Mouse (Mus musculus): ENCODE results near the gene 2200002J24Rik.

DNA sequence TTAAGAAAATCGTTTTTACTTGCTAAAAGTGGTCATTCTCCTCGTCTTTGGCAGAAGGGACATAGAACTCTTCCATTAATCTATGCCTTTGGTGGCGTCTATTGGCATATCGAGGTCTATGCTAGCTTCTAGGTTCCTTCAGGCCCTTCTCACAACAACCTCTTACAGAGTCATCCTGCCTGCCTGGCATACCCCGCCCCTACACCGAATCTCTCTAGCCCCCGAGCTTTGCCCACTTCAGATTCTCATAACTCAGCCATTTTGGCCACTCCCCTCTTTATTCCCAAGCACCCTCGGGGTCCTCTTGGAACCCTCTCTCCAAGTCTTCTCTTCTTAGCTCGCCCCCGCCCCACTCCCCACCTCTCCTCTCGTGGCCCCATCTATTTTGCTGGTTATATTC lies 33.4 kb upstream of the 2200002J24Rik start:
- TF ChIP-seq EP300 (optimal IDR thresholded peaks at IDR 0.05) (no peak), CTCF (IDR thresholded peaks at IDR 0.05; ENCODE audit: low read depth) (no peak)
